Mouse (Mus musculus): ENCODE measurements around the gene Zfp518b. TPM values are rescaled to one million over a fixed set of nuclear protein-coding genes. Genes with fewer than 3 reads are reported as not detected.

Gene Zfp518b
- polyA plus RNA-seq, 1 experiment: 8.0 TPM

- DNase-seq (ENCODE audit: extremely low spot score in 1 of 2, low spot score in 1 of 2): no peak
These were observed 50.1 kb downstream of the Zfp518b start for GRCm38 (mm10) chr5:38634321-38635164.

- peak; percentile 49 to 92 for DNase-seq (ENCODE audit: extremely low spot score in 1 of 2, low spot score in 1 of 2)
These were observed 51.9 kb downstream of the Zfp518b start for GRCm38 (mm10) chr5:38632463-38633449.

- DNase-seq (ENCODE audit: extremely low spot score in 1 of 2, low spot score in 1 of 2): no peak
These were observed 56.6 kb downstream of the Zfp518b start for GRCm38 (mm10) chr5:38628023-38628422.

GRCm38 (mm10) chr5:38626883-38627282 lies 57.7 kb downstream of the Zfp518b start:
- DNase-seq (ENCODE audit: extremely low spot score in 1 of 2, low spot score in 1 of 2): no peak

GRCm38 (mm10) chr5:38620783-38621182 lies 63.8 kb downstream of the Zfp518b start:
- DNase-seq (ENCODE audit: extremely low spot score in 1 of 2, low spot score in 1 of 2): peak in 1 of 2 experiments; percentile 79

GRCm38 (mm10) chr5:38618908-38619307 lies 65.7 kb downstream of the Zfp518b start:
- DNase-seq (ENCODE audit: extremely low spot score in 1 of 2, low spot score in 1 of 2): no peak

Other genes with a start within 250 kb of the Zfp518b start
- 1.0 and 1.7 TPM in 2 replicates for gene Slc2a9, start 181.7 kb downstream of the Zfp518b start, polyA plus RNA-seq (2012; rRNA removed)
- gene Wdr1, start 121.6 kb downstream of the Zfp518b start, polyA plus RNA-seq (2012; rRNA removed): 167 and 173 TPM in 2 replicates
- gene Clnk, start 192.0 kb upstream of the Zfp518b start, polyA plus RNA-seq (2012; rRNA removed): 0.08 and 0.10 TPM in 2 replicates

All from frontal cortex, adult 2 months (tissue).